Mouse (Mus musculus): ENCODE data around the gene Olfr1126.

- no peak for TF ChIP-seq EP300 (IDR thresholded peaks at IDR 0.05; ENCODE audit: insufficient read depth, low read depth, low read length)
- no peak for TF ChIP-seq CTCF (IDR thresholded peaks at IDR 0.05; ENCODE audit: low read depth, low read length)
Observed at GRCm38 (mm10) chr2:87416335-87416734, 37.4 kb upstream of the Olfr1126 start, which contains the start of gene Olfr1123.

Measured in ES-Bruce4 (cell line).